Mouse (Mus musculus): Measurements from ENCODE around the gene Asb15.

GRCm38 (mm10) chr6:24599639-24600038 is 71.7 kb downstream of the Asb15 start:
- TF ChIP-seq RAD21 (IDR thresholded peaks at IDR 0.05; ENCODE audit: low read depth, low read length): no peak
- TF ChIP-seq GABPA (IDR thresholded peaks at IDR 0.05; ENCODE audit: low read depth, low read length): no peak
- no peak for TF ChIP-seq POLR2A (IDR thresholded peaks at IDR 0.05; ENCODE audit: control insufficient read depth in 1 of 2, insufficient read depth in 1 of 2, low read depth in 1 of 2, low read length in 2 of 2, poor library complexity in 1 of 2)
- no peak for TF ChIP-seq KAT2A (conservative IDR thresholded peaks at IDR 0.05; ENCODE audit: low read depth, low read length)
- no peak for TF ChIP-seq CTCF (IDR thresholded peaks at IDR 0.05 in 2 of 3, conservative IDR thresholded peaks at IDR 0.05 in 1 of 3; ENCODE audit: control insufficient read depth in 1 of 3, insufficient read depth in 1 of 3, low read depth in 2 of 3, low read length in 3 of 3, poor library complexity in 1 of 3, severe bottlenecking in 1 of 3)
